Mouse (Mus musculus) limb, embryonic 11.5 days (tissue): Measurements from ENCODE around the gene Cdcp2. TPM values are rescaled to one million over a fixed set of nuclear protein-coding genes. Genes with fewer than 3 reads are reported as not detected.
A peak's percentile ranks its signal among the peaks of the same experiment; 100 is the strongest.
"Not testable (repeated sequence)": the region's sequence is repeated elsewhere in the genome, so short reads cannot be mapped to it uniquely, and the experiment has no call there.

Experiments
- ATAC-seq: fragments of 200-750 bp; cut with Nextera tagmentation; 2 replicates; pipeline ENCODE4 v1.8.0; 2017; ENCODE audit warnings: low read depth; ENCODE audit not compliant: insufficient number of reproducible peaks, low FRiP score, low TSS enrichment
- DNase-seq: peaks from one replicate; pipeline ENCODE4 v3.0.0-alpha.2; 2015; ENCODE audit warnings: low spot score
- H3K27ac ChIP-seq: fragments of 300-500 bp; sonication (generic); replicated peaks from 2 replicates; pipeline ENCODE4 v1.5.1; 2014; ENCODE audit warnings: low read depth, mild to moderate bottlenecking, low read length
- H3K27me3 ChIP-seq: fragments of 300-500 bp; sonication (generic); 2 replicates; pipeline ENCODE4 v1.6.1; 2014; ENCODE audit warnings: mild to moderate bottlenecking, low read length, mixed read lengths; ENCODE audit not compliant: control insufficient read depth, insufficient read depth
- H3K36me3 ChIP-seq: fragments of 300-500 bp; sonication (generic); 2 replicates; pipeline ENCODE4 v1.6.1; 2014; ENCODE audit warnings: mild to moderate bottlenecking, low read length, moderate library complexity, mixed read lengths; ENCODE audit not compliant: control insufficient read depth, insufficient read depth
- H3K4me1 ChIP-seq: fragments of 300-500 bp; sonication (generic); 2 replicates; pipeline ENCODE4 v1.6.1; 2014; ENCODE audit warnings: low read length, mixed read lengths; ENCODE audit not compliant: control insufficient read depth, insufficient read depth
- H3K4me2 ChIP-seq: fragments of 300-500 bp; sonication (generic); 2 replicates; pipeline ENCODE4 v1.6.1; 2014; ENCODE audit warnings: low read depth, mild to moderate bottlenecking, moderate library complexity; ENCODE audit not compliant: severe bottlenecking
- H3K4me3 ChIP-seq: fragments of 300-500 bp; sonication (generic); 2 replicates; pipeline ENCODE4 v1.5.1; 2014; ENCODE audit warnings: low read depth, low read length
- H3K9ac ChIP-seq: fragments of 300-500 bp; sonication (generic); 2 replicates; pipeline ENCODE4 v1.6.1; 2014; ENCODE audit warnings: mild to moderate bottlenecking, low read length
- H3K9me3 ChIP-seq: fragments of 300-500 bp; sonication (generic); 2 replicates; pipeline ENCODE4 v1.6.1; 2016; ENCODE audit warnings: low read length; ENCODE audit not compliant: control insufficient read depth
- WGBS: fragments of 180-500 bp; shearing (Covaris S2); extraction: QIAGEN DNeasy Blood & Tissue Kit; methylation state at CpG from one replicate; pipeline ENCODE4 v1.1.7; 2014; 5-methylcytosine and 5-hydroxymethylcytosine counted together
- polyA plus RNA-seq: library from polyadenylated mRNA; unstranded; fragments of >200 nt; fragmentation: Nextera tagmentation; extraction: Ambion mirVana; gene quantifications from 2 replicates; pipeline ENCODE4 v1.2.1, GENCODE M21; 2014

The Cdcp2 gene
- polyA plus RNA-seq, 1 experiment from 2014 or later: not detected

- no peak for DNase-seq
- Histone ChIP-seq H3K27ac (no peak overlapping the region), H3K4me1 (peaks cover 27% of the 10 kb centered on the region)
Observed at GRCm38 (mm10) chr4:107097871-107098270, 1.2 kb downstream of the Cdcp2 start.

GRCm38 (mm10) chr4:107098375-107098774 lies 1.7 kb downstream of the Cdcp2 start:
- Histone ChIP-seq H3K4me2 (no peak overlapping the region), H3K9ac (no peak overlapping the region), H3K4me3 (no peak overlapping the region), H3K9me3 (no peaks in the 10 kb centered on the region), H3K36me3 (no peaks in the 10 kb centered on the region), H3K27ac (no peak overlapping the region), H3K4me1 (peaks cover 26% of the 10 kb centered on the region), H3K27me3 (no peaks in the 10 kb centered on the region)
- 53% methylated on average over 10 of the region's 10 CpGs for WGBS
- ATAC-seq: no peak
- DNase-seq: no peak

More at GRCm38 (mm10) chr4:107097871-107098270, 1.2 kb downstream of the Cdcp2 start:
- no peaks in the 10 kb centered on the region for H3K27me3 ChIP-seq
- H3K4me3 ChIP-seq: no peak overlapping the region
- H3K36me3 ChIP-seq: no peaks in the 10 kb centered on the region
- H3K9ac ChIP-seq: no peak overlapping the region
- H3K4me2 ChIP-seq: no peak overlapping the region
- no peaks in the 10 kb centered on the region for H3K9me3 ChIP-seq
- no peak for ATAC-seq
- WGBS: 34% methylated on average over 15 of the region's 15 CpGs

GRCm38 (mm10) chr4:107098791-107099525 lies 2.3 kb downstream of the Cdcp2 start:
- Histone ChIP-seq H3K4me3 (no peak overlapping the region), H3K9me3 (no peaks in the 10 kb centered on the region), H3K4me2 (no peak overlapping the region), H3K27ac (no peak overlapping the region), H3K4me1 (peaks cover 26% of the 10 kb centered on the region), H3K27me3 (no peaks in the 10 kb centered on the region), H3K36me3 (no peaks in the 10 kb centered on the region), H3K9ac (no peak overlapping the region)
- ATAC-seq: no peak
- DNase-seq: no peak
- 68% methylated on average over 17 of the region's 17 CpGs for WGBS

GRCm38 (mm10) chr4:107102220-107102619 lies 5.5 kb downstream of the Cdcp2 start:
- ATAC-seq (no peak), DNase-seq (no peak)
- 82% methylated on average over 8 of the region's 8 CpGs for WGBS
- Histone ChIP-seq H3K27me3 (no peaks in the 10 kb centered on the region), H3K9me3 (no peaks in the 10 kb centered on the region), H3K36me3 (no peaks in the 10 kb centered on the region), H3K4me1 (peaks cover 9% of the 10 kb centered on the region; the same call in 1 of the 2 replicates), H3K4me2 (no peak overlapping the region), H3K27ac (no peak overlapping the region), H3K9ac (no peak overlapping the region; the same call in 1 of the 2 replicates), H3K4me3 (no peak overlapping the region)

- ATAC-seq (no peak), DNase-seq (no peak)
- Histone ChIP-seq H3K27ac (no peak overlapping the region), H3K36me3 (no peaks in the 10 kb centered on the region), H3K9me3 (no peaks in the 10 kb centered on the region), H3K4me2 (no peak overlapping the region), H3K27me3 (no peaks in the 10 kb centered on the region), H3K9ac (no peak overlapping the region), H3K4me3 (no peak overlapping the region), H3K4me1 (peaks cover 13% of the 10 kb centered on the region)
- 91% methylated on average over 16 of the region's 16 CpGs for WGBS
Observed at GRCm38 (mm10) chr4:107106777-107107176, 10.1 kb downstream of the Cdcp2 start.

- H3K4me2 ChIP-seq: peak overlapping the region; percentile 20
- peak overlapping the region; percentile 62 for H3K27ac ChIP-seq
- no peaks in the 10 kb centered on the region for H3K36me3 ChIP-seq
- no peak overlapping the region; the same call in 1 of the 2 replicates for H3K9ac ChIP-seq
- 0 out of 2 replicates have a peak, but pooled peaks have one; percentile 18 for ATAC-seq
- H3K9me3 ChIP-seq: no peaks in the 10 kb centered on the region
- WGBS: 25% methylated on average over 13 of the region's 13 CpGs
- no peaks in the 10 kb centered on the region for H3K27me3 ChIP-seq
- no peak overlapping the region for H3K4me3 ChIP-seq
- peaks cover 11% of the 10 kb centered on the region for H3K4me1 ChIP-seq
- peak; percentile 60 for DNase-seq
Observed at GRCm38 (mm10) chr4:107108291-107108731, 11.6 kb downstream of the Cdcp2 start.

- not testable (repeated sequence) for H3K9ac ChIP-seq, H3K27ac ChIP-seq, ATAC-seq, H3K36me3 ChIP-seq, H3K9me3 ChIP-seq, H3K4me3 ChIP-seq, H3K27me3 ChIP-seq, H3K4me2 ChIP-seq, DNase-seq
- WGBS: 95% methylated on average over 6 of the region's 6 CpGs
- peaks cover 14% of the 10 kb centered on the region for H3K4me1 ChIP-seq
Observed at GRCm38 (mm10) chr4:107109181-107109580, 12.5 kb downstream of the Cdcp2 start.

- Histone ChIP-seq H3K27me3 (no peaks in the 10 kb centered on the region), H3K9me3 (no peaks in the 10 kb centered on the region), H3K4me3 (no peak overlapping the region), H3K4me2 (no peak overlapping the region), H3K4me1 (peaks cover 9% of the 10 kb centered on the region), H3K9ac (no peak overlapping the region), H3K36me3 (no peaks in the 10 kb centered on the region), H3K27ac (no peak overlapping the region)
- ATAC-seq: no peak
- 16% methylated on average over 8 of the region's 8 CpGs for WGBS
- DNase-seq: no peak
Observed at GRCm38 (mm10) chr4:107114278-107114677, 17.6 kb downstream of the Cdcp2 start.
